ENCODE assay signal across 15 mouse cellular contexts in genomic region chr1:40501126-40501525, GRCm38 (mm10). TPM values are rescaled to one million over a fixed set of nuclear protein-coding genes. Genes with fewer than 3 reads are reported as not detected.
"Had no signal": no experiment of that assay in that cellular context is flagged by ENCODE, and none has a peak within 500 bp of the region (broad histone marks: within the 10 kb centered on the region; RNA-seq: fewer than 3 reads in every experiment).

No protein-coding gene starts in this region.

- H3K4me1 ChIP-seq: limb, embryonic 12.5 days; liver, embryonic 13.5 days; lung, embryonic 15.5 days; midbrain, embryonic 10.5 days had no signal

- H3K9ac ChIP-seq: limb, embryonic 12.5 days; liver, embryonic 13.5 days; liver, postnatal 0 days; lung, embryonic 15.5 days had no signal

- H3K4me2 ChIP-seq: limb, embryonic 12.5 days; liver, embryonic 13.5 days; lung, embryonic 15.5 days had no signal

- H3K4me3 ChIP-seq: limb, embryonic 12.5 days; liver, embryonic 13.5 days; lung, embryonic 15.5 days; midbrain, embryonic 10.5 days had no signal

- H3K36me3 ChIP-seq: limb, embryonic 12.5 days; liver, embryonic 13.5 days; lung, embryonic 15.5 days; midbrain, embryonic 10.5 days had no signal

- H3K27me3 ChIP-seq: limb, embryonic 12.5 days; liver, embryonic 13.5 days; lung, embryonic 15.5 days had no signal

- H3K27ac ChIP-seq: limb, embryonic 12.5 days; liver, embryonic 13.5 days; lung, embryonic 15.5 days; midbrain, embryonic 10.5 days had no signal

- DNase-seq: kidney, adult 8-10 months; kidney, postnatal 25 days; layer of hippocampus, postnatal 36 days; liver; liver, embryonic 13.5 days; liver, postnatal 0 days; midbrain, embryonic 14.5 days; right cerebral cortex, postnatal 25 days; thymus, postnatal 4 days had no signal

- H3K9me3 ChIP-seq: limb, embryonic 12.5 days; liver, embryonic 13.5 days; lung, embryonic 15.5 days; midbrain, embryonic 10.5 days had no signal

RNA-seq across cellular contexts. Expression of gene Il18rap, which starts 14.0 kb away (rescaled TPM):
- total RNA-seq: left cerebral cortex, postnatal 25 days had no signal

RNA-seq across cellular contexts. Expression of gene Il18r1, which starts 35.8 kb away (rescaled TPM):
- total RNA-seq: layer of hippocampus, postnatal 36 days; left cerebral cortex, adult 8-10 months; left cerebral cortex, postnatal 25 days had no signal
- polyA plus RNA-seq: limb, embryonic 12.5 days; midbrain, embryonic 10.5 days; midbrain, embryonic 14.5 days; neural tube, embryonic 14.5 days had no signal
